Mouse (Mus musculus) liver, adult (tissue): ENCODE measurements around the gene Grid1.

Source experiments
- GATA4 ChIP-seq: IDR thresholded peaks from 2 replicates; pipeline ENCODE4 v1.6.1; 2014; ENCODE audit warnings: mild to moderate bottlenecking, low read length; ENCODE audit not compliant: insufficient replicate concordance

Gene Grid1

GRCm38 (mm10) chr14:35572991-35573502, 753.1 kb downstream of the Grid1 start:
- no peak for TF ChIP-seq GATA4

- no peak for TF ChIP-seq GATA4
These were observed 754.6 kb downstream of the Grid1 start for GRCm38 (mm10) chr14:35574489-35574888.

- no peak for TF ChIP-seq GATA4
These were observed 755.4 kb downstream of the Grid1 start for GRCm38 (mm10) chr14:35575285-35575684.

GRCm38 (mm10) chr14:35625749-35626148, 805.8 kb downstream of the Grid1 start:
- no peak for TF ChIP-seq GATA4
